Mouse (Mus musculus): ENCODE data around the gene Sema3d.

Gene Sema3d

GRCm38 (mm10) chr5:12499791-12500504 is 116.8 kb downstream of the Sema3d start:
- no peak for DNase-seq

GRCm38 (mm10) chr5:12512471-12512870 is 129.3 kb downstream of the Sema3d start:
- no peak for DNase-seq

- DNase-seq = no peak
Measured at GRCm38 (mm10) chr5:12515283-12515682, 132.1 kb downstream of the Sema3d start.

- DNase-seq = no peak
Measured at GRCm38 (mm10) chr5:12525235-12525767, 142.1 kb downstream of the Sema3d start.

GRCm38 (mm10) chr5:12528596-12528995 is 145.4 kb downstream of the Sema3d start:
- no peak for DNase-seq

GRCm38 (mm10) chr5:12529771-12530170 is 146.6 kb downstream of the Sema3d start:
- no peak for DNase-seq

- DNase-seq = no peak
Measured at GRCm38 (mm10) chr5:12541268-12541667, 158.1 kb downstream of the Sema3d start.

GRCm38 (mm10) chr5:12549046-12549669 is 166.0 kb downstream of the Sema3d start:
- DNase-seq = peak; percentile 2

GRCm38 (mm10) chr5:12555401-12555800 is 172.2 kb downstream of the Sema3d start:
- DNase-seq = no peak

- no peak for DNase-seq
Measured at GRCm38 (mm10) chr5:12557889-12558288, 174.7 kb downstream of the Sema3d start.

- DNase-seq = no peak
Measured at GRCm38 (mm10) chr5:12561740-12562139, 178.6 kb downstream of the Sema3d start.

- peak; percentile 51 for DNase-seq
Measured at GRCm38 (mm10) chr5:12562204-12562603, 179.0 kb downstream of the Sema3d start.

- no peak for DNase-seq
Measured at GRCm38 (mm10) chr5:12563132-12563531, 179.9 kb downstream of the Sema3d start.

- no peak for DNase-seq
Measured at GRCm38 (mm10) chr5:12564602-12565220, 181.5 kb downstream of the Sema3d start.

GRCm38 (mm10) chr5:12566568-12566967 is 183.4 kb downstream of the Sema3d start:
- DNase-seq = no peak

GRCm38 (mm10) chr5:12574551-12574950 is 191.4 kb downstream of the Sema3d start:
- no peak for DNase-seq

- no peak for DNase-seq
Measured at GRCm38 (mm10) chr5:12575262-12575661, 192.1 kb downstream of the Sema3d start.

- DNase-seq = no peak
Measured at GRCm38 (mm10) chr5:12579752-12580151, 196.6 kb downstream of the Sema3d start.

GRCm38 (mm10) chr5:12582540-12582939 is 199.4 kb downstream of the Sema3d start:
- no peak for DNase-seq

GRCm38 (mm10) chr5:12583293-12583834 is 200.2 kb downstream of the Sema3d start:
- DNase-seq = no peak

- no peak for DNase-seq
Measured at GRCm38 (mm10) chr5:12584886-12585285, 201.7 kb downstream of the Sema3d start.

GRCm38 (mm10) chr5:12634227-12634980 is 251.2 kb downstream of the Sema3d start:
- DNase-seq = no peak
